Mouse (Mus musculus): ENCODE results near the gene Trp73. TPM values are rescaled to one million over a fixed set of nuclear protein-coding genes. Genes with fewer than 3 reads are reported as not detected.

The Trp73 gene
- polyA plus RNA-seq, 1 experiment from 2014 or later = 9.1 TPM

DNA sequence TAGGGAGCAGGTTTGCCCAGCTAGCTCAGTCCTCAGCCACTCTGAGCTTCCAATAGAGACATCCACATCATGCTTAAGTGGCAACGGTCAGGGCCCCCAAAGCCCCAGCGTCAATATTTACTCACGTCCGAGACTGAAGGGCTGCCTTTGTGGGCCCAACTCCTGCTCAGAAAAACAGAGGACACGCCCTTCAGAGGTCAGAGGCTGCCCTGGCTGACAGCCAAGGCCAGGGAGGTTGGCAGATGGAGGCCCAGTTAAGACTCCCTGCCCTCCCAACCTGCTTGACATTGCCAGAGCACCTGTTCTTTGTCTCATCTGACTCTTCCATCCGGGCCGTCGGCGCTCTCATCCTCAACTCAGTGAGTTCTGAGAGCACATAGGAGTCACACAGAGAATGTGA is 21.2 kb downstream of the Trp73 start:
- Histone ChIP-seq H3K9ac (no peak overlapping the region), H3K27ac (no peak overlapping the region), H3K27me3 (peaks cover 12% of the 10 kb centered on the region), H3K4me3 (replicated peaks) (no peak overlapping the region), H3K36me3 (replicated peaks) (no peaks in the 10 kb centered on the region), H3K4me2 (no peak overlapping the region), H3K9me3 (no peaks in the 10 kb centered on the region), H3K4me1 (no peaks in the 10 kb centered on the region; the same call in 1 of the 2 replicates)
- no peak for ATAC-seq (ENCODE audit: low FRiP score)
- WGBS = 74% methylated on average over 9 of the region's 9 CpGs

DNA sequence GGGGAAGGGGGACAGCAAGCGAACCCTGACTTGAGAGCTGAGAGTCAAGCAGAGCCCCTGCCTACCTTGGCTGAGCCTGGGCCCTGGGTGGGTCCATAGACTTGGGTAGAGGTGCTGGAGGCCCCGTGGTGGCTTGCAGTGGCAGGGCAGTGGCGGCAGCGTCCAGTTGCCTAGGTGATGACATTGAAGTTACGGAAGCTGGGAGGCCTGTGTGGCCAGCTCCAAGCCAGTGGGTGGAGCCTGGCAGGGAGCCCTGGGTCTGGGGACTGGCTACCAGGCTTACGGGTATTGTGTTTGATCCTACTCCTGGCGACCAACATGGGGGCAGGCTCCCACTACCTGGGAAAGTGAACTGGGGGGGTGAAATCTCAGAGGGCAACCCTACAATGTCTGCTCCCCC is 23.6 kb downstream of the Trp73 start:
- WGBS = 49% methylated on average over 7 of the region's 7 CpGs
- ATAC-seq (ENCODE audit: low FRiP score) = no peak
- no peak overlapping the region for H3K4me3 ChIP-seq (replicated peaks)
- no peaks in the 10 kb centered on the region for H3K36me3 ChIP-seq (replicated peaks)
- peaks cover 12% of the 10 kb centered on the region for H3K27me3 ChIP-seq
- H3K27ac ChIP-seq = no peak overlapping the region
- H3K4me2 ChIP-seq = no peak overlapping the region
- H3K9ac ChIP-seq = no peak overlapping the region
- H3K4me1 ChIP-seq = no peaks in the 10 kb centered on the region; the same call in 1 of the 2 replicates
- no peaks in the 10 kb centered on the region for H3K9me3 ChIP-seq

DNA sequence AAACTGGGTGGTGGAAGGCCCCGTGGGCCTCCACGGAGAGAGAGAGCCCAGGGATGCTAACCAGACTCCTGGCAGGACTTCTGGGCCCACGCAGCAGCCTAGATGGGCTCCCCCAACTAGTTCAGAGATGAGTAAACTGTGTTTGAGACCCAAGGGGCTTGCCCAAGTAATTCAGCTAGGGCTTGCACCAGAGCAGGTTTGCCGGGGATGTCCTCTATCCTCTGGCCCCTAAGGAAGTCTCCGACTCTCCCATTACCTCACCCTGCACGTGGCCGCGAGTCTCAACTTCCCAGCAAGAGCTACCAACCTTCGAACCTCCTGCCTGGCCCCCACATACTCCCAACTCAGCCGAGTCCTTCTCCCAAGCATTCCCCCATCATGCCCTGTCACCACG is 30.2 kb downstream of the Trp73 start:
- WGBS = 84% methylated on average over 11 of the region's 11 CpGs
- ATAC-seq (ENCODE audit: low FRiP score) = no peak

DNA sequence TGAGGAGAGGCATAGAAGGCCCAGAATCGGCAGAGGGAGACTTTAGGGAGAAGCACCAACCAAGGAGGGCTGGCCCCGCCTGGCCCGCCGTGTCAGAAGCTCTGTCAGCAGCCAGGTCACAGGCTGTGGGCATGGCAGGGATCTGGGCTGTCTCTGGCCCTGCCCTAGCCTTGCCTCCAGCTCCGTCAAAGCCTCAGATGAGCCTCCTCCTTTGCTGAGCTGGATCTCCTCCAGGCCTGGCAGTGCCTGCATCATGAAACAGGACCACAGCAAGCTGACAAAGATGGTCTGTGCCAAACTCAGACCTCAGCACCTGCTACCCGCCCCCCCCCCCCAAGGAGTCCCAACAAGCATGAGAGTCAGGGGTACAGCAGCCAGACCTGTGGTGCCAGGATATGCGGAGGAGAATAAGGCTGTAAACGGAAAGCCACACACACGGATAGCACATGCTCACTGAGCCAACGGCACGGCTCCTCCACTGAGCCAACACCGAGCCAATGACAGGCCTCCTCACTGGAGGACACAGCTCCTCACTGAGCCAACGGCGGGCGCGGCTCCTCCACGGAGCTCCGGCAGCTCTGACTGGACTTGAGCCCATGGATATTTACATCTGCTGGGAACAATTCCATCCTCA is 30.7 kb downstream of the Trp73 start:
- Histone ChIP-seq H3K4me2 (no peak overlapping the region), H3K27me3 (peaks cover 28% of the 10 kb centered on the region), H3K9ac (no peak overlapping the region), H3K4me3 (replicated peaks) (no peak overlapping the region), H3K27ac (no peak overlapping the region), H3K9me3 (no peaks in the 10 kb centered on the region), H3K4me1 (peaks cover 4% of the 10 kb centered on the region), H3K36me3 (replicated peaks) (no peaks in the 10 kb centered on the region)
- WGBS = 56% methylated on average over 18 of the region's 18 CpGs
- ATAC-seq (ENCODE audit: low FRiP score) = no peak

More for the DNA sequence above, 30.2 kb downstream of the Trp73 start:
- H3K27me3 ChIP-seq = peaks cover 24% of the 10 kb centered on the region
- H3K9me3 ChIP-seq = no peaks in the 10 kb centered on the region
- H3K4me2 ChIP-seq = no peak overlapping the region
- no peak overlapping the region for H3K9ac ChIP-seq
- H3K36me3 ChIP-seq (replicated peaks) = no peaks in the 10 kb centered on the region
- no peak overlapping the region for H3K4me3 ChIP-seq (replicated peaks)
- no peak overlapping the region for H3K27ac ChIP-seq
- H3K4me1 ChIP-seq = peaks cover 4% of the 10 kb centered on the region

DNA sequence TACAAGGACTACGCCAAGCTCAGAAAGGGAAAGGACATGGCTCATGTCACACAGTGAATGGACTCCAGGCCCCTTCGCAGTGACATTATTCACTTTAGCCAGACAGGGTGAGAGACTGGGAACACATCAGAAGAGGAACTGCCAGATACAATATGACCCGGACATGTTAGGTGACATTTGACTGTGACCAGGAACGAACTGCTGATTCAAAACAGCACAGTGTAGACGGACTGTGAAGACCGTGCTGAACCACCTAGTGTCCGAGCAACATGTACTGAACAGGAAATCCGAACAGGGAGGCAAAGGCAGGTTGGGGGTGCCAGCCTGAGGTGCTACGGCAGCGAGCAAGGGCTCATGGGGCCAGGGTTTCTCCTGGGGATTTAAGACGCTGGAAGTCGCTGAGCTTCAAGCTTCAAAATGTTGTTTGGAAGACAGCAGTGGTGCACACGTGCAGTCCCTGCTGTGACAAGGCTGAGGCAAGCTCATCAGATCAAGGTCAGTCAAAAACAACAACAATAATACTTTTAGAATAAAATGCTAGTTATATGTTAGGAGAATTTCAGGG is 33.4 kb downstream of the Trp73 start:
- Histone ChIP-seq H3K4me3 (replicated peaks) (no peak overlapping the region), H3K9me3 (no peaks in the 10 kb centered on the region), H3K4me1 (peaks cover 4% of the 10 kb centered on the region), H3K36me3 (replicated peaks) (no peaks in the 10 kb centered on the region), H3K4me2 (no peak overlapping the region), H3K27me3 (peaks cover 51% of the 10 kb centered on the region), H3K27ac (no peak overlapping the region), H3K9ac (no peak overlapping the region)
- WGBS = 82% methylated on average over 13 of the region's 13 CpGs
- no peak for ATAC-seq (ENCODE audit: low FRiP score)

DNA sequence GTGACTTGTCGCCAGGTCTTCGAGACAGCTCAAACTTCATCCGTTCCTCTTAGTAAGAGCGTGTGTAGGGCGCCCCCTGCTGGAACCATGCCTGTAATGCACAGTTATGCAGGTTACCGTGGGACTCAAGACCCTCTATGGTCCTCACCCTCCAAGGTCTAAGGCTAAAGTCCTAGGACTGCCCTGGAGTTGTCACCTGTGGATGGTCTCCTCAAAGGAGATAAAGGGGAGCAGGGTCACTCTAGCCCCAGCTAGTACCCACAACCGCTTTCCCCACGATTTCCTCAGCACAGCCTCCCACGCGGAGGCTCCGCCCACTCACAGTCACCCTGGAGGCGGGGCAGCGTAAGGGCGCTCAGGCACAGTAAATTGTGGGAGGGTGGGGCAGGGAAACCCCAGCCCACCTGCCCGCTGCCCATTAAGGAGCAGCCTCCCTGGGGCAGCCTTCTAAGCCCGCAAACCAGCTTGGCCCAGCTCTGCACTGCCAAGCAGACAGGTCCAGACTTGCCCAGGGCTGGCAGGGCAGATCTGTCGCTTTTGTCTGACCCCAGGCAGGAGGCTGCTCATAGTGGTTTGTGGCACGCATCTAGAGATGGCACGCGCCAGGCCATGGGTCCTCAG is 34.5 kb downstream of the Trp73 start:
- no peaks in the 10 kb centered on the region for H3K9me3 ChIP-seq
- no peak overlapping the region for H3K27ac ChIP-seq
- peak overlapping the region; percentile 43 for H3K4me2 ChIP-seq
- H3K27me3 ChIP-seq = peaks cover 52% of the 10 kb centered on the region
- peaks cover 4% of the 10 kb centered on the region for H3K4me1 ChIP-seq
- ATAC-seq (ENCODE audit: low FRiP score) = peak; percentile 57; the same call in 1 of the 2 replicates
- WGBS = 21% methylated on average over 20 of the region's 20 CpGs
- H3K4me3 ChIP-seq (replicated peaks) = peak overlapping the region; percentile 13; the same call in 1 of the 2 replicates
- H3K9ac ChIP-seq = 0 out of 2 replicates have a peak overlapping the region, but pooled peaks have one; percentile 14
- no peaks in the 10 kb centered on the region for H3K36me3 ChIP-seq (replicated peaks)

DNA sequence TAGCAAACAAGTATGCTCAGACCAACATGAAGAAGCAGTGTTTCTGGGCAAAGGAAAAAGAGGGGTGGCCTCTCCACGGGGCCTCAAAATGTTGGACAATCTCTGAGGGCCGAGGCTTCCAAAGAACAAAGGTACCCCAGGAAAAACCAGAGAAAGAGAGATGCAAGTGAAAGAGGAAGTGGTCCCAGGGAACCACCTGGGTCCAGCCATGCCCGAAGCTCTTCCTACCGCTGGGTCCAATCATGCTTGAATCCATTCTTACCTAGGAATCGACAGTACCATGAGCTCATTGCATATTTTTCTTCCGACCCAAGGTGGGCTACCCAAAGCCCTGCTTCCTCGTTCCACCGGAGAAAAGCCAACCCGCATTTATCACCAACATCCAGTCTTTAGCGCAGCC is 36.1 kb downstream of the Trp73 start:
- H3K27ac ChIP-seq = no peak overlapping the region
- H3K4me3 ChIP-seq (replicated peaks) = no peak overlapping the region
- H3K4me2 ChIP-seq = no peak overlapping the region
- peaks cover 47% of the 10 kb centered on the region for H3K27me3 ChIP-seq
- no peaks in the 10 kb centered on the region for H3K36me3 ChIP-seq (replicated peaks)
- H3K4me1 ChIP-seq = peaks cover 4% of the 10 kb centered on the region
- no peaks in the 10 kb centered on the region for H3K9me3 ChIP-seq
- no peak overlapping the region for H3K9ac ChIP-seq
- no peak for ATAC-seq (ENCODE audit: low FRiP score)
- WGBS = 86% methylated on average over 10 of the region's 10 CpGs

DNA sequence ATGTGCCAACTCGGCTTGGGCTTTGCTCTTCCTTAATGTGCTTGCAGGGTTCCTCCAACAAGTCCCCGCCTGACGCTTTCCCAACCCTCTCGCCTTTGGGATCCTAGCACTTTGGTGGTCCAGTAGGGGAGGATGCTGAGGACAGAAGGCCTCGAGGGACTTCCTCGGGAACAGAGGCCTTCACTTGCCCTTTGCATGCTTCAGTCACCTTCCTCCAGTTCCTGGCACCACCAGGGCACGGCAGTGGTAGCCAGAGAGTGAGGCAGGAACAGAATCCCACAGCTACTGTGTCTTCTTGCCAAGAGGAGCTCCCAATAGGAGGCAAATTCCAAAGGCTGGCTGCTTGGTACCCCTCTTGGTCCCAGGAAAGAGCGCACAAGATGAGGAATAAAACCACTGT is 36.6 kb downstream of the Trp73 start:
- 81% methylated on average over 8 of the region's 8 CpGs for WGBS

DNA sequence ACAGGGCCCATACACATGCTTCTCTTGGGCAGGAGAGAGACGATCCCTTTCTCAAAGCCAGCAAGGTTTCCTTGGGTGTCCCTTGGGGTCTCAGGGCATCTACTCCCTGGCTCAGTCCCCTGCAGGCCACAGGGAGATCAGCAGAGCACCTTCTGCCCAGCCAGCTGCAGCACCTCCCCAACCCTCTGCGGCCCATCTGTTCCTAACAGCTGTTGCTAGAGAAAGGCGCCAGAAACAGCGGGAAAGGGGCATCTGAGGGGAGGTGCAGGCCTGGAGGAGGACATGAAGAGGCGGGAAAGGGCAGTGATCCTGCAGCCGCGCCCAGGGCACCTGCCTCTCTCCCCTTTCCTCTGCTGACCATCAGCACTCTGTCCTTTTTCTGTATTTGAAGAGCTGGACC is 40.6 kb downstream of the Trp73 start:
- H3K4me3 ChIP-seq (replicated peaks) = no peak overlapping the region
- H3K9me3 ChIP-seq = no peaks in the 10 kb centered on the region
- no peak for ATAC-seq (ENCODE audit: low FRiP score)
- 72% methylated on average over 7 of the region's 7 CpGs for WGBS
- no peak overlapping the region for H3K27ac ChIP-seq
- H3K4me2 ChIP-seq = no peak overlapping the region
- no peaks in the 10 kb centered on the region for H3K4me1 ChIP-seq
- H3K36me3 ChIP-seq (replicated peaks) = no peaks in the 10 kb centered on the region
- H3K9ac ChIP-seq = no peak overlapping the region
- H3K27me3 ChIP-seq = peaks cover 47% of the 10 kb centered on the region

More for the DNA sequence above, 36.6 kb downstream of the Trp73 start:
- no peak overlapping the region for H3K4me2 ChIP-seq
- H3K36me3 ChIP-seq (replicated peaks) = no peaks in the 10 kb centered on the region
- H3K27me3 ChIP-seq = peaks cover 47% of the 10 kb centered on the region
- peaks cover 4% of the 10 kb centered on the region for H3K4me1 ChIP-seq
- no peaks in the 10 kb centered on the region for H3K9me3 ChIP-seq
- no peak for ATAC-seq (ENCODE audit: low FRiP score)
- H3K9ac ChIP-seq = no peak overlapping the region
- H3K27ac ChIP-seq = no peak overlapping the region
- H3K4me3 ChIP-seq (replicated peaks) = no peak overlapping the region

DNA sequence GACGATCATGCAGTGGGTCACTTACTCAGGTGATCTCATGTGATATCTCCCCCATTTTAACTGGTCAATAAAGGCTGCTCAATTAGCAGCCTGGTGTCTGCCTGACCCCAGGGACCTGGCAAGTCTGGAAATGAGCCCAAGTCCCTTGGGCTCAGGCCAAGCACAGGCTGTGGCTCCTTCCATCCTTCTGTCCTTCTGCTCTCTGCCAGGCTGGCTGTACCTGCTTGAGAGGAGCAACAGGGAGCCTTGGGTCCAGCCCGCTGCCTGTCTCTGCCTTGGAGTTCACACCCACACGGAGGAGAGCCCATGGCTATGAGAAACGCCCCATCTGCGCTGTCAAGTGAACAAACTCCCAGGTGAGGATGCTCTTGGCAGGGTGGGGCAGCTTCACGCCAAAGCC is 43.9 kb downstream of the Trp73 start:
- Histone ChIP-seq H3K4me3 (replicated peaks) (no peak overlapping the region), H3K27ac (no peak overlapping the region), H3K9ac (no peak overlapping the region), H3K4me2 (no peak overlapping the region), H3K27me3 (peaks cover 43% of the 10 kb centered on the region), H3K36me3 (replicated peaks) (no peaks in the 10 kb centered on the region), H3K4me1 (no peaks in the 10 kb centered on the region), H3K9me3 (no peaks in the 10 kb centered on the region)
- no peak for ATAC-seq (ENCODE audit: low FRiP score)
- 24% methylated on average over 6 of the region's 6 CpGs for WGBS

DNA sequence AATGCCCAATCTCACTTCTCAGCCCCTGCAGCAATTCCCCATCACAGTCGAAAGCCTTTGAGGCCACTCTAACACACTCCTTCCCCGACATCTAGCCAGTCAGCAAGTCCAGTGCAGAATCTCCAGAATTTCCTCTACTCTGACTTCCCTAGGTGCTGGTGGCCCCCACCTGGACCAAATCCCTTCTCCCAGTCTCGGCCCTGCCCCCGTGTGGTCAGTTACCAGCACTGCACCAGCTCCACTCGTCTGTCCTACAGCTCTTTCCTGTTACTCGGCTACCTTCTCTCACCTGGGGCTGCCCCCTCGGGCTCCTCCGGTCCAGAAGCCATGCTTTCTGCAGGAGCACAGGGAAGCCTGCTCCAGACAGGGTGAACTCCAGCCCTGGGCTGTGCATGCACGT is 46.8 kb downstream of the Trp73 start:
- WGBS = 28% methylated on average over 9 of the region's 9 CpGs
- H3K27me3 ChIP-seq = peaks cover 58% of the 10 kb centered on the region
- no peak for ATAC-seq (ENCODE audit: low FRiP score)

DNA sequence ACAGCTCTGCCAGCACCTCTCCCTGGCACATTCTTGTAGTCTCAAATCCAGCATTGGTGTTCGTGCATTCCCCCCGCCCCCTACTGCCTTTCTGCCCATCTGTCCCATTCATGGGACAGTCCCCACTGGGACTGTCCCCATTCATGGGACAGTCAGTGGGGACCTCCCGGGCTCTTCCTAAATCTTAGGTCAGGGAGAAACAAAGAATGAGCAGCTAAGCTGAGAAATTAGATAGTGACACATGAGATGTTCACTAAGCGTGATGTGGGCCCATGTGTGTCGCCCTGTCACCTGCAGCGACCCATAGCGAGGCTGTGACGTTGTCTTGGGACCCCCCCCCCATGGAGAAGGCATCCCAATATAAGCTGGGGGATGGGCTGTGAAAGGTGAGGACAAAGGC is 48.7 kb downstream of the Trp73 start:
- no peaks in the 10 kb centered on the region for H3K4me1 ChIP-seq
- H3K36me3 ChIP-seq (replicated peaks) = no peaks in the 10 kb centered on the region
- 61% methylated on average over 8 of the region's 8 CpGs for WGBS
- no peak overlapping the region for H3K27ac ChIP-seq
- no peak overlapping the region; the same call in 1 of the 2 replicates for H3K9ac ChIP-seq
- H3K4me3 ChIP-seq (replicated peaks) = no peak overlapping the region
- H3K9me3 ChIP-seq = no peaks in the 10 kb centered on the region
- no peak for ATAC-seq (ENCODE audit: low FRiP score)
- peaks cover 58% of the 10 kb centered on the region for H3K27me3 ChIP-seq
- H3K4me2 ChIP-seq = no peak overlapping the region

More for the DNA sequence above, 46.8 kb downstream of the Trp73 start:
- Histone ChIP-seq H3K9me3 (no peaks in the 10 kb centered on the region), H3K4me2 (no peak overlapping the region), H3K4me3 (replicated peaks) (no peak overlapping the region), H3K27ac (no peak overlapping the region), H3K9ac (no peak overlapping the region), H3K4me1 (no peaks in the 10 kb centered on the region), H3K36me3 (replicated peaks) (no peaks in the 10 kb centered on the region)

DNA sequence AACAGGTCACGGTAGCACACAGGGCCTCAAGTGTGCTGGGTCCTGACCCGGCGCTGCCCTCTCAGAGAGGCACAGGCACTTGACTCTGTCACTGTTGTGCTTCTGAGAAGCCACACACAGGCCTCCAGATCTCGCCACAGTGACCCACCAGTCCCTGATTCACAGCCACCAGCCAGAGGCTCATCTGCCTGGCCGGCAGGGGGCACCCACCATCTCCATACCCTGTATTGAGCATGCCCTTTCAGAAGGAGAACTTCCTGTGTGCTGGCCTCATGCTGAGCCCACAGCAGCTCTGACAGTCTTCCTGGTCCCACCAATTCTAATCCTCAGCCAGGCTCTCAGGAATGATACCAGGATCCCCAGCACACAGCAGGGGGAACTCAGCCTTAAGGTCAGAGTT is 50.8 kb downstream of the Trp73 start:
- H3K9me3 ChIP-seq = no peaks in the 10 kb centered on the region
- ATAC-seq (ENCODE audit: low FRiP score) = no peak
- H3K36me3 ChIP-seq (replicated peaks) = no peaks in the 10 kb centered on the region
- 71% methylated on average over 5 of the region's 5 CpGs for WGBS
- no peak overlapping the region for H3K9ac ChIP-seq
- no peaks in the 10 kb centered on the region for H3K4me1 ChIP-seq
- no peak overlapping the region for H3K27ac ChIP-seq
- H3K27me3 ChIP-seq = peaks cover 39% of the 10 kb centered on the region
- no peak overlapping the region for H3K4me2 ChIP-seq
- no peak overlapping the region for H3K4me3 ChIP-seq (replicated peaks)
